8 mouse cellular contexts compared by ENCODE assay signal in the genomic region with DNA sequence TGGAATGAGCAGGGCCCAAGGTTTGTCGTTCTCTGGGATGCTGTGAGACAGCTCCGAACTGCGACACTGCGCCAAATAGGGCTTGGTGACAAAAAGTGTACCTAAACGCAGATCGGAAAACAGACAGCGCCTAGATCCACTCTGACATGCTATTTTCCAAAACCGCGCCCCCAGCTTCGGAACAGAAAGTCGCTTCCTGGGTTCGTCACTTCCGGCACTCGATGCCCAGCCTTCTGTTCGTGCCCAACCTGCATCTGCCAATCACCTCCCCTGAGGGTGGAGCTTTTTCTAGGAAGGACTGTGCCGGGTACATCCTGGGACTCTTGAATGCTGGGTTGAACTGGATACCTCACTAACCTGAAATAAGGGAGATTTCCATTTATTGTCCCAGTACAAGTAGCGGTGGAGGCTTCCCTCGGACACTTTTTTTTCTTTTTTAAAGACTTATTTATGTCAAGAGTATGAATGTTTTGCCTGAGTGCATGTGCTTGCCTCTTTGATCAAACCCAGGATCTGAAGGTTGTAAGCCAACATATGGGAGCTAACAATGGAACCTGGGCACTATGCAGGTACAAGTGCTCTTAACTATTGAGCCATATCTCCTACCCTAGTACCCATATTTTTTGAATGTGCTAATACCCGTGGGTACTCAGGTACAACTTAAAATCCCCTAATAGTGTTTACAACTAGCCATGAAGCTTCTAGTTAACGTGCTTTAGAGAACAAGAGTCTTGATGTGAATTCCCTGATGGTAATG. TPM values are rescaled to one million over a fixed set of nuclear protein-coding genes. Genes with fewer than 3 reads are reported as not detected.
A peak's percentile ranks its signal among the peaks of the same experiment; 100 is the strongest.
DNase-seq lines count a peak whose midpoint lies in the region; ATAC-seq and TF ChIP-seq lines count a peak whose summit lies in the region.

A gene (plus strand): TSS at position 279 of the 757 bp plus-strand sequence.

- TF ChIP-seq CTCF in stomach, postnatal 0 days (IDR thresholded peaks at IDR 0.05; ENCODE audit: low read depth) = peak; percentile 42

- intact Hi-C loops in heart, postnatal 10 days (cut with DNase I) = no loop called here

- peak within 1 kb of the TSS; percentile 62 for H3K4me3 ChIP-seq in forebrain, embryonic 13.5 days
- H3K4me3 ChIP-seq in liver, embryonic 16.5 days (ENCODE audit: low read depth, low read length) = peak within 1 kb of the TSS; percentile 74
- H3K4me3 ChIP-seq in neural tube, embryonic 12.5 days = peak within 1 kb of the TSS; percentile 64
- peak within 1 kb of the TSS; percentile 55 for H3K4me3 ChIP-seq in stomach, postnatal 0 days (ENCODE audit: low read depth, low read length)

- no peaks in the 10 kb centered on the region for H3K27me3 ChIP-seq in forebrain, embryonic 13.5 days
- no peaks in the 10 kb centered on the region for H3K27me3 ChIP-seq in liver, embryonic 16.5 days (ENCODE audit: control insufficient read depth, insufficient read depth, low read depth, low read length)
- no peaks in the 10 kb centered on the region for H3K27me3 ChIP-seq in neural tube, embryonic 12.5 days (replicated peaks)
- H3K27me3 ChIP-seq in stomach, postnatal 0 days (ENCODE audit: control insufficient read depth, insufficient read depth, low read length) = no peaks in the 10 kb centered on the region

- peak within 1 kb of the TSS; percentile 54; the same call in 1 of the 2 replicates for H3K27ac ChIP-seq in forebrain, embryonic 13.5 days
- H3K27ac ChIP-seq in liver, embryonic 16.5 days (ENCODE audit: low read length) = peak within 1 kb of the TSS; percentile 68
- no peak within 1 kb of the TSS for H3K27ac ChIP-seq in neural tube, embryonic 12.5 days
- peak within 1 kb of the TSS; percentile 65 for H3K27ac ChIP-seq in stomach, postnatal 0 days (replicated peaks)

- H3K4me1 ChIP-seq in forebrain, embryonic 13.5 days = peaks cover 15% of the 10 kb centered on the region
- peaks cover 7% of the 10 kb centered on the region for H3K4me1 ChIP-seq in liver, embryonic 16.5 days (ENCODE audit: control insufficient read depth, low read depth, low read length)
- peaks cover 5% of the 10 kb centered on the region for H3K4me1 ChIP-seq in neural tube, embryonic 12.5 days
- no peaks in the 10 kb centered on the region for H3K4me1 ChIP-seq in stomach, postnatal 0 days (replicated peaks; ENCODE audit: control insufficient read depth, insufficient read depth)

- no peaks in the 10 kb centered on the region for H3K9me3 ChIP-seq in forebrain, embryonic 13.5 days (replicated peaks)
- H3K9me3 ChIP-seq in liver, embryonic 16.5 days (replicated peaks; ENCODE audit: control insufficient read depth, low read length) = no peaks in the 10 kb centered on the region
- H3K9me3 ChIP-seq in neural tube, embryonic 12.5 days = no peaks in the 10 kb centered on the region
- H3K9me3 ChIP-seq in stomach, postnatal 0 days (ENCODE audit: control insufficient read depth, low read length) = no peaks in the 10 kb centered on the region

- H3K9ac ChIP-seq in forebrain, embryonic 13.5 days = peak within 1 kb of the TSS; percentile 71
- H3K9ac ChIP-seq in liver, embryonic 16.5 days (ENCODE audit: low read depth, low read length) = peak within 1 kb of the TSS; percentile 71
- H3K9ac ChIP-seq in neural tube, embryonic 12.5 days = peak within 1 kb of the TSS; percentile 47; the same call in 1 of the 2 replicates
- H3K9ac ChIP-seq in stomach, postnatal 0 days (ENCODE audit: low read length) = peak within 1 kb of the TSS; percentile 63

- peak; percentile 99 for ATAC-seq in forebrain, embryonic 13.5 days
- peak; percentile 100 for ATAC-seq in liver, embryonic 16.5 days (ENCODE audit: low read depth)
- ATAC-seq in neural tube, embryonic 12.5 days (ENCODE audit: low FRiP score, low read depth) = peak; percentile 97
- ATAC-seq in stomach, postnatal 0 days (ENCODE audit: low FRiP score, low TSS enrichment) = peak; percentile 98

- TF ChIP-seq EP300 in stomach, postnatal 0 days (optimal IDR thresholded peaks at IDR 0.05) = peak; percentile 64

- H3K4me2 ChIP-seq in forebrain, embryonic 13.5 days = peak within 1 kb of the TSS; percentile 64
- peak within 1 kb of the TSS; percentile 67 for H3K4me2 ChIP-seq in liver, embryonic 16.5 days (ENCODE audit: low read depth, low read length)
- peak within 1 kb of the TSS; percentile 62 for H3K4me2 ChIP-seq in neural tube, embryonic 12.5 days (replicated peaks)
- H3K4me2 ChIP-seq in stomach, postnatal 0 days (replicated peaks; ENCODE audit: low read depth) = peak within 1 kb of the TSS; percentile 50

- 8% methylated on average over 20 of the region's 20 CpGs for WGBS in forebrain, embryonic 13.5 days
- WGBS in large intestine, adult 2 months = 6% methylated on average over 20 of the region's 20 CpGs
- WGBS in liver, embryonic 16.5 days (ENCODE audit: insufficient replicate concordance) = 8% methylated on average over 20 of the region's 20 CpGs
- WGBS in neural tube, embryonic 12.5 days = 9% methylated on average over 20 of the region's 20 CpGs
- WGBS in stomach, postnatal 0 days = 7% methylated on average over 20 of the region's 20 CpGs

- 0 out of 2 replicates have a peak, but pooled peaks cover 7% of the 10 kb centered on the region for H3K36me3 ChIP-seq in forebrain, embryonic 13.5 days (ENCODE audit: poor library complexity, severe bottlenecking)
- H3K36me3 ChIP-seq in liver, embryonic 16.5 days (ENCODE audit: control insufficient read depth, insufficient read depth) = no peaks in the 10 kb centered on the region
- no peaks in the 10 kb centered on the region for H3K36me3 ChIP-seq in neural tube, embryonic 12.5 days
- H3K36me3 ChIP-seq in stomach, postnatal 0 days (ENCODE audit: control insufficient read depth, insufficient read depth, low read length) = no peaks in the 10 kb centered on the region

- DNase-seq in ES-CJ7 (ENCODE audit: low read depth, low spot score) = peak; percentile 90
- peak; percentile 90 for DNase-seq in cerebellum, adult 11 months
- DNase-seq in heart, postnatal 10 days = peak; percentile 96 to 98
- DNase-seq in large intestine, adult 2 months (ENCODE audit: low read depth, low spot score) = peak; percentile 87
- DNase-seq in stomach, postnatal 0 days (ENCODE audit: low spot score) = peak; percentile 92

RNA-seq across cellular contexts. Expression of the gene that starts here (rescaled TPM):
- 37.1 and 38.6 TPM in 2 replicates for polyA plus RNA-seq in forebrain, embryonic 13.5 days (2015; fragmentation: Nextera tagmentation; extraction: Ambion mirVana)
- 10 to 100 TPM; 32.6 to 37.6 TPM for total RNA-seq in heart, postnatal 10 days (2021)
- polyA plus RNA-seq in large intestine, adult 2 months (2012; rRNA removed) = 4.3 and 6.1 TPM in 2 replicates
- polyA plus RNA-seq in liver, embryonic 16.5 days (2015; fragmentation: Nextera tagmentation; extraction: Ambion mirVana) = 5.6 and 6.5 TPM in 2 replicates
- polyA plus RNA-seq in neural tube, embryonic 12.5 days (2016; fragmentation: Nextera tagmentation; extraction: Ambion mirVana) = 47.9 and 52.0 TPM in 2 replicates
- 16.1 and 19.7 TPM in 2 replicates for polyA plus RNA-seq in stomach, postnatal 0 days (2015; fragmentation: Nextera tagmentation; extraction: Ambion mirVana)
